Mouse (Mus musculus) liver, adult 2 months (tissue): ENCODE measurements at regions not wholly inside any gene's neighbourhood (a gene's known extent, or its start where the extent isn't known, plus 50 kb on each side); places are given as distances from the start of the nearest gene placed in this dataset.
A peak's percentile ranks its signal among the peaks of the same experiment; 100 is the strongest.

Experiments used
- DNase-seq: peaks from one replicate; pipeline ENCODE4 v3.0.0-alpha.2; 2011; ENCODE audit warnings: low read depth, low spot score; ENCODE audit errors: extremely low read depth
- H3K27ac ChIP-seq: fragments of 200-500 bp; replicated peaks from 2 replicates; pipeline ENCODE4 v1.5.1; 2012; ENCODE audit warnings: low read depth, mild to moderate bottlenecking, control low read depth, inconsistent platforms, low read length; ENCODE audit not compliant: insufficient read depth
- H3K27me3 ChIP-seq: fragments of 200-500 bp; 2 replicates; pipeline ENCODE4 v1.6.1; 2012; ENCODE audit warnings: mild to moderate bottlenecking, moderate library complexity, low read length, inconsistent platforms; ENCODE audit not compliant: control insufficient read depth, insufficient read depth
- H3K36me3 ChIP-seq: fragments of 200-500 bp; 2 replicates; pipeline ENCODE4 v1.6.1; 2012; ENCODE audit warnings: low read length, inconsistent platforms; ENCODE audit not compliant: control insufficient read depth, insufficient read depth
- H3K4me1 ChIP-seq: fragments of 200-500 bp; 2 replicates; pipeline ENCODE4 v1.6.1; 2011; ENCODE audit warnings: low read length; ENCODE audit not compliant: control insufficient read depth, insufficient read depth
- H3K4me3 ChIP-seq: fragments of 200-500 bp; 2 replicates; pipeline ENCODE4 v1.5.1; 2011; ENCODE audit warnings: low read depth, mild to moderate bottlenecking, control low read depth, low read length, moderate library complexity; ENCODE audit not compliant: insufficient read depth
- H3K79me2 ChIP-seq: fragments of 200-500 bp; 2 replicates; pipeline ENCODE4 v1.6.1; 2012; ENCODE audit warnings: inconsistent platforms, mild to moderate bottlenecking, low read length, moderate library complexity; ENCODE audit not compliant: control insufficient read depth, insufficient read depth
- H3K9ac ChIP-seq: fragments of 200-500 bp; 2 replicates; pipeline ENCODE4 v1.6.1; 2012; ENCODE audit warnings: low read depth, mild to moderate bottlenecking, control low read depth, inconsistent platforms, low read length
- CTCF ChIP-seq: fragments of 200-500 bp; IDR thresholded peaks from 2 replicates; pipeline ENCODE4 v1.5.1; 2011; ENCODE audit warnings: low read depth, low read length, control low read depth
- POLR2A ChIP-seq: fragments of 200-500 bp; IDR thresholded peaks from 2 replicates; pipeline ENCODE4 v1.6.1; 2011; ENCODE audit warnings: low read length, control low read depth; ENCODE audit not compliant: insufficient read depth; ENCODE audit errors: extremely low read depth
- WGBS: fragments of 180-500 bp; shearing (Covaris S2); methylation state at CpG from one replicate; pipeline ENCODE4 v1.1.7; 2018; 5-methylcytosine and 5-hydroxymethylcytosine counted together

DNA sequence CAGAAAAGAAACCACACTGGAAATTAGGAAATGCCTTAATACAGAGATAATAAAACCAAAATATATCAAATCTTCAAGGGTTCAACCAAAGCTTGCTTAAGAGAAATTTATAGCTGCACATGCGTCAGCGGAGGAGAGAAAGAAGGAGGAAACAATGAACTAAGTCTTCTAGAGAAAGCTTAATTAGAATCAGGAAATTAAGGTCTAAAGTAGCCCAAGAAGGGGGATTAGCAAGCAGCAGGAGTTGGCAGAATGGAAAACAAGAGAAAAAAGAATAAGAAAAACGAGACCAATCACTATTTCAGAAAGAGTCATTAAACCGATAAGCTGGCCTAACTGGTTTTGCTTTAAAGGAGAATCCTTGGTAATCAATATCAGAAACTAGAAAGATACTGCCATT, 119.4 kb upstream of the Irf2bp2 start:
- no peak for DNase-seq
- H3K27ac ChIP-seq = no peak overlapping the region
- no peak overlapping the region for H3K4me3 ChIP-seq
- no peaks in the 10 kb centered on the region for H3K79me2 ChIP-seq
- H3K36me3 ChIP-seq = no peaks in the 10 kb centered on the region
- 90% methylated on average over 4 of the region's 4 CpGs for WGBS
- TF ChIP-seq POLR2A (no peak), CTCF (no peak)
- H3K27me3 ChIP-seq = no peaks in the 10 kb centered on the region
- H3K4me1 ChIP-seq = no peaks in the 10 kb centered on the region
- H3K9ac ChIP-seq = no peak overlapping the region

DNA sequence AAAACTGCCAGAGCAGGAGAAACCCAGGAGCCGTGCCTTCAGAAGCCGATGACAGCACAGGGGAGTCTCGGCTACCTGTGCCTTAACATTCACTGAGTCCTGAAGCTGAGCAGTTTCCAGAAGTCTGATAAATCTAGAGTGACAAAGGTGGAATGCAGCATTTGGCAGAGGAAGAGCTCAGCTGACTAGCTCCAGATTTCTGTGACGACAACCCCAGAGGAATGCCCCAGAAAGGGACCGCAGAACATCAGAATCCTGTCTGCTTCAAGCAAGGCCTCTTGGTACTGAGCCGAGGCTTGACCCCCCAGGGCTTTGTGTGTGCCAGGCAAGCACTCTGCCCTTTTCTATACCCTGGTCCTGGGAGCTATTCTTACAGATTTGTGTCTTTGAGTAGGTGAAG, 119.0 kb upstream of the Irf2bp2 start:
- Histone ChIP-seq H3K27me3 (no peaks in the 10 kb centered on the region), H3K4me1 (0 out of 2 replicates have a peak, but pooled peaks cover 2% of the 10 kb centered on the region), H3K27ac (no peak overlapping the region), H3K36me3 (no peaks in the 10 kb centered on the region), H3K79me2 (no peaks in the 10 kb centered on the region), H3K4me3 (no peak overlapping the region), H3K9ac (no peak overlapping the region)
- no peak for DNase-seq
- TF ChIP-seq POLR2A (no peak), CTCF (no peak)
- 85% methylated on average over 6 of the region's 6 CpGs for WGBS

DNA sequence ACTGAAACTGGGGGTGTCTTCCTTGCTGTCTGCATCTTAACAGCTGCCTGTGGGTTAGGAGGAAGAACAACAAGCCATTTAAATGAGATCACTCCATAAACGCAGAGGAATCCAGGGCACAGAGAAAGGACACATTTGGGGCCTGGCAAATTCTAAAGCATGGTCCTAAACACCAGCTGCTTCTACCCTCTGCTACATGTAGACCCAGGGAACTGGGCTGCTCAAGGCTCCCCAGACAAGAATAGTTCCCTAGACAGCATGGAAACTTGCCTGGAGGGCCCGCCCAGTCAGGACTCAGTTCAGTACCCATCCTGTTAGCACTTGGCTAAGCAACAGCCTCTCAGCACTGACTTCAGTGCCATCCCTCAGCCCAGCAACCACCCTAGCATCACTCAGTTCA, 115.2 kb upstream of the Irf2bp2 start:
- no peak overlapping the region for H3K9ac ChIP-seq
- H3K79me2 ChIP-seq = no peaks in the 10 kb centered on the region
- H3K27ac ChIP-seq = no peak overlapping the region
- WGBS = 83% methylated on average over 2 of the region's 2 CpGs
- H3K4me1 ChIP-seq = peaks cover 11% of the 10 kb centered on the region
- no peak overlapping the region for H3K4me3 ChIP-seq
- no peaks in the 10 kb centered on the region for H3K36me3 ChIP-seq
- H3K27me3 ChIP-seq = no peaks in the 10 kb centered on the region
- no peak for TF ChIP-seq CTCF
- DNase-seq = no peak

DNA sequence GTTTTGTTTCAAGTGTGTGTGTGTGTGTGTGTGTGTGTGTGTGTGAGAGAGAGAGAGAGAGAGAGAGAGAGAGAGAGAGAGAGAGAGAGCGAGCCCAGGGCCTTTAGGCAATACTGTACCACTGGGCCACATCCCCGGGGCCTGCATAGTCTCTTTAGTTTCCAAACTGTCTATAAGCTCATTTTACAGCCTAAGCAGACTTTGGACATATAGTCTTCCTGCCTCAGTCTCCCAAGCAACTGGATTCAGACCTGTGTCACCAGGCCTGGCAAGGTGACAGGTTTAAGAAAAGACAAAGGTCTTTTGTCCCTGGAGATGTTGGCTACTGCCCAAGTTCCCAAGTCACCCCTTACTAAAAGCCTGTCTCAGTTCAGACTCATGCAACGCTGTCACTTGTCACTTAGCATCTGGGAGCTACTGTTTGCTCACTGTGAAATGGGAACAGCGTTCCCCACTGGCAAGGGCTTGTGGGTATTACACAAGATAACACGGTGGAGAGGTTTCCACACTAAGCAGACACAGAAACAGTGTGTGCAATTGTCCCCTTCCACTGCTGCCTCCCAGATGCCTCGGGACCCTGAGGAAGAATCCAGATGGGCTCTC, 113.6 kb upstream of the Irf2bp2 start:
- 40% methylated on average over 6 of the region's 6 CpGs for WGBS
- Histone ChIP-seq H3K4me3 (no peak overlapping the region), H3K4me1 (peaks cover 15% of the 10 kb centered on the region), H3K36me3 (no peaks in the 10 kb centered on the region), H3K79me2 (no peaks in the 10 kb centered on the region), H3K27me3 (no peaks in the 10 kb centered on the region), H3K9ac (no peak overlapping the region), H3K27ac (no peak overlapping the region; the same call in 1 of the 2 replicates)
- DNase-seq = peak; percentile 73
- TF ChIP-seq POLR2A (no peak), CTCF (no peak)

DNA sequence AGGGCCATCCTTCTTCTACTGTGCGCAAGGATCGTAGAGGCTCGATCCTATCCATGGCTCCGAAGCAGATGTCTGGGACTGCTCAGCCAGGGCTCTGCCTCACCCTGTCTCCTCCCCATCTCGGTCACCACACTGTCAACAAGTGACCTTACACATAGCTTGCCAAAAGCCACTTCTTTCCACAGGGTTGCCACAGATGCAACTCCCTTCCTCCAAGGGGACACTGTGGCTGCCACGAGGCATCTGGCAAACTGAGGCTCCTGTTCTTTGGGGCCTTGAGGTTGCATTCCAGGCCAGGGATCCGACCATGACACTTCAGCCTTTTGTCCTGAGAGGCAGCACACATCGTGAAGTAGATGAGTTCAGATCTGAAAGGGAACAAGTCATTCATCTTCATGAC, 112.5 kb upstream of the Irf2bp2 start:
- peak; percentile 57 for DNase-seq
- 71% methylated on average over 8 of the region's 8 CpGs for WGBS
- no peak overlapping the region for H3K9ac ChIP-seq
- H3K4me1 ChIP-seq = peaks cover 15% of the 10 kb centered on the region
- no peaks in the 10 kb centered on the region for H3K79me2 ChIP-seq
- TF ChIP-seq POLR2A = no peak
- no peak for TF ChIP-seq CTCF
- no peak overlapping the region for H3K27ac ChIP-seq
- no peaks in the 10 kb centered on the region for H3K27me3 ChIP-seq
- no peaks in the 10 kb centered on the region for H3K36me3 ChIP-seq
- no peak overlapping the region for H3K4me3 ChIP-seq

DNA sequence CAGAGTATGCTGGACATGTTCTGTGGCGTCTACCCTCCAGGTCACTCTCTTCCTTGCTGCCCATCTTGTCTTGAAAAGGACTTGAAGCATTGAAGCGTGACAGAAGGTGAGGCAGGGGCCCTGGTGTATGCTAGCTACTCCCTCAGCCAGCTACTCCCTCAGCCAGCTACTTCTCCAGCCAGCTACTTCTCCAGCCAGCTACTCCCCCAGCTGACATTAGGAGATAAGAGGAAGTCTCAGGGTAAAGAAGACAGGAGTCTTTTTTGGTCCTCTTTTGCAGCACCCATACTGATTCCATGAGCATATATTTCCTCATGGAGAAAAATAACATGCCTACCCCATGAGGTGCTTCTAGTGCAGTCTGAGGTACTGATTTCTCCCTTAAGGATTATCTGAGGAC, 111.6 kb upstream of the Irf2bp2 start:
- no peak for TF ChIP-seq CTCF
- TF ChIP-seq POLR2A = no peak
- Histone ChIP-seq H3K4me1 (peaks cover 15% of the 10 kb centered on the region), H3K79me2 (no peaks in the 10 kb centered on the region), H3K27ac (no peak overlapping the region), H3K9ac (no peak overlapping the region), H3K36me3 (no peaks in the 10 kb centered on the region), H3K4me3 (no peak overlapping the region), H3K27me3 (no peaks in the 10 kb centered on the region)
- no peak for DNase-seq
- WGBS = 96% methylated on average over 2 of the region's 2 CpGs
